Mouse (Mus musculus): ENCODE measurements around the gene Lipm.

Lipm gene

GRCm38 (mm10) chr19:34100633-34101032 is at the start of gene Lipm:
Gene Lipm (plus strand): TSS chr19:34100933.
- no peak for DNase-seq

GRCm38 (mm10) chr19:34051502-34051901 is 49.2 kb upstream of the Lipm start:
- no peak for DNase-seq

- no peak for DNase-seq
These were observed 37.2 kb upstream of the Lipm start for GRCm38 (mm10) chr19:34063547-34063946.

- DNase-seq, result no peak
These were observed 36.7 kb upstream of the Lipm start for GRCm38 (mm10) chr19:34064059-34064458.

- DNase-seq, result no peak
These were observed 33.8 kb upstream of the Lipm start, which contains the start of gene Lipn for GRCm38 (mm10) chr19:34066779-34067472. Gene Lipn (plus strand): TSS chr19:34067358.

- no peak for DNase-seq
These were observed 26.5 kb upstream of the Lipm start for GRCm38 (mm10) chr19:34074239-34074638.

- no peak for DNase-seq
These were observed 22.6 kb upstream of the Lipm start for GRCm38 (mm10) chr19:34078130-34078529.

- no peak for DNase-seq
These were observed 11.6 kb upstream of the Lipm start for GRCm38 (mm10) chr19:34089011-34089680.

GRCm38 (mm10) chr19:34095381-34095780 is 5.4 kb upstream of the Lipm start:
- no peak for DNase-seq

GRCm38 (mm10) chr19:34096228-34096627 is 4.5 kb upstream of the Lipm start:
- DNase-seq, result no peak

GRCm38 (mm10) chr19:34101888-34102287 is 1.2 kb downstream of the Lipm start:
- no peak for DNase-seq

GRCm38 (mm10) chr19:34104841-34105240 is 4.1 kb downstream of the Lipm start:
- no peak for DNase-seq

- DNase-seq, result no peak
These were observed 18.4 kb downstream of the Lipm start for GRCm38 (mm10) chr19:34119102-34119501.

- no peak for DNase-seq
These were observed 18.9 kb downstream of the Lipm start for GRCm38 (mm10) chr19:34119653-34120052.

GRCm38 (mm10) chr19:34120107-34120731 is 19.5 kb downstream of the Lipm start:
- no peak for DNase-seq

- DNase-seq, result no peak
These were observed 38.1 kb downstream of the Lipm start for GRCm38 (mm10) chr19:34138720-34139430.

- DNase-seq, result no peak
These were observed 38.8 kb downstream of the Lipm start for GRCm38 (mm10) chr19:34139431-34140046.

GRCm38 (mm10) chr19:34148421-34148820 is 47.7 kb downstream of the Lipm start:
- DNase-seq, result no peak

- DNase-seq, result peak; percentile 55 to 58
These were observed 51.2 kb downstream of the Lipm start for GRCm38 (mm10) chr19:34151909-34152308.

GRCm38 (mm10) chr19:34153263-34154144 is 52.8 kb downstream of the Lipm start:
- DNase-seq, result no peak

GRCm38 (mm10) chr19:34162693-34163092 is 62.0 kb downstream of the Lipm start:
- peak in 1 of 2 experiments; percentile 29 for DNase-seq

GRCm38 (mm10) chr19:34165891-34166290 is 65.2 kb downstream of the Lipm start, which contains the start of gene Ankrd22:
Gene Ankrd22 (minus strand): TSS chr19:34166053.
- DNase-seq, result peak; percentile 44 to 54
